Mouse (Mus musculus) frontal cortex, adult 2 months (tissue): ENCODE measurements around the gene Asb11. TPM values are rescaled to one million over a fixed set of nuclear protein-coding genes. Genes with fewer than 3 reads are reported as not detected.

Experiments
- DNase-seq, 2 experiments: peaks; one replicate each; pipeline ENCODE4 v3.0.0; 2022; ENCODE audit warnings: low spot score in 1 of 2; ENCODE audit errors: extremely low spot score in 1 of 2
- polyA plus RNA-seq: library from polyadenylated mRNA; depleted of rRNA; stranded (reverse); fragments of >200 nt; gene quantifications from 2 replicates; pipeline ENCODE4 v1.2.3, GENCODE M21; 2012; rRNA removed

Asb11 gene
- polyA plus RNA-seq, 1 experiment: 5.0 TPM

DNA sequence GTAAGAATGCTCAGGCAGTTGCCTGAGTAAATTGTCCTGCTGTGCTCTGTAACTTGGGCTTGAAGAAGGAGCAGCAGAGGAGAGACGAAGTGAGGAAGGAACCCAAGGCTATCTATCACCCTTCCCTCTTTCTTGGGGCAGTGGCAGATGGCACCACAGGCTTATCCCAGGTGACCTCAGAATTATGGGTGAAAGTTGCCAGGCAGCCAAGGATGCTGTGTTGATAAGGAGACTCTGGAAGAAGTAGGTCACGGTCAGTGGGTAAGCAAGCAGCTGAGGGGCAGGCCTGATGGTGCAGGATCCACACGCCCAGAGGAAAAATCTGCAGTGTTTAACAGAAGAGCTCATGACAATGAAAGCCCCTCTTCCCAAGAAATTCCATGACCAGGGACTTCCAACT lies 4.5 kb downstream of the Asb11 start:
- DNase-seq: no peak

DNA sequence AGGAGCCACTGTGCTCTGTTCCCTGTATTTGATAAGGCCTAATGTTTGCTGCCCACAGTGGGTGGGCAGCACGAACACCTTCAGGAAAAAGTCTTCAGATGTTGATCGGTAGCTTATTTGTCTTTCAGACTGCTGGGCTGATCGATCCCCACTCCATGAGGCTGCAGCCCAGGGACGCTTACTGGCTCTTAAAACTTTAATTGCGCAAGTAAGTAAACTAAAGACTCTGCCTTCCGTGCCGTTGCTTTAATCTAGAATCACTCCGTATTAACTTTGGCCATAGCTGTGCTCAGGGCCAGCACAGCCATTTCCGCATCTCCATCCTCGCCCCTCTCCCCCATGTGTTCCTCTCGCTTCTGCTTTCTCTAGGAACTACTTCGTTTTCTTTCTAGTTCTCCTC lies 8.8 kb downstream of the Asb11 start:
- DNase-seq: no peak

DNA sequence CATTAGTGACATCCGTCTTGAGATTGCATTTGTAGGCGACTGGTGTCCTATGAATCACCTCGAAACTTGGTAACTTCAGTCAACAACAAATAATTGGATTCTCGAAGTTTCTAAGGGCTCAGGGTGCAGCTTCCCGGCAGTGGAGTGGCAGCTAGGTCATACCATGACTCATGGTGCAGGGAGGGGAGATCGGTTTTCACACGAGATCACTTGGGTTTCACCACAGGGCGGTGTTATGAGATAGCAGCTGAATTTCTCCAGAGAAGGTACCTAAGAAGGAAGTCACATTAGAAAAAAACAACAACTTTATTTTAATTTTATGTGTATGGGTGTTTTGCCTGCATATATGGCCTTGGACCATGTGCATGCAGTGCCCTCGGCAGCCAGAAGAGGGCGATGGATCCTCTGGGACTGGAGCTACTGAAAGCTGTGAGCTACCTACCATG lies 9.3 kb downstream of the Asb11 start:
- DNase-seq: no peak

DNA sequence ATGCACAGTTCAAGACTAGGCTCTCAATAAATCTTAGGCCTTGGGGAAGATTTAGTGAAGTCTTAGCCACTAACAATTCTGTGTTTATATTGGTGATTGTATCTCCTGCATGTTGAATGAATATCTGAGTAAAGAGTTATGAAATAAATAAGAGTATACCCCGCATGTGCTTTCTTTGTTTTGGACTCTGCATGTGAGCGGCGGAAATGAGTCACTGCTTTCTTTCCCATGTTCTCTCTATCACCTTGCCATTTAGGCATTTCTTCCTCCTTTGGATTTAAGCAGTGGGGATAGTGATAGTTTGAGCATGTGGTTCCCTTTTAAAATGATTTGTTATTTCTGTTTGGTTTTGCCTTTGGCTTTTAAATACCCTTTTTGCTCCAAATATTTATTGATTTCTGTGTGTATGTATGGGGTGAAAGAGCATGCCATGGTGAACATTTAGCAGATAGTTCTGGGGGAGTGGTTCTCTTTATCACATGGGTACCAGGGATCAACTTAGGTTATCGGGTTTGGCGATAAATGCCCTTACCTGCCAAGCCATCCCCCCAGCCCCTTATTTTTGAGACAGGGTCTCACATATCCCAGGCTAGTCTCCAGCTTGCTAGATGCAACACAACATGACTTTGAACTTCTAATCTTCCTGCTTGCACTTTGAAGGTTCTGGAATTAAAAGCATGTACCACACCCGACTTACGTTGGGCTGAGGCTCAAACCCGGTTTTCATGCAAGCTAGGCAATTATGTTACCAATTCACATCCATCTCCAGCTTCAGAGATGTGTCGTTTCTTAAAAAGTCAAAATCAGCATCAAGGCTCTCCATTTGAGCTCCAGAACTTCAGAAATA lies 10.3 kb downstream of the Asb11 start:
- no peak for DNase-seq

DNA sequence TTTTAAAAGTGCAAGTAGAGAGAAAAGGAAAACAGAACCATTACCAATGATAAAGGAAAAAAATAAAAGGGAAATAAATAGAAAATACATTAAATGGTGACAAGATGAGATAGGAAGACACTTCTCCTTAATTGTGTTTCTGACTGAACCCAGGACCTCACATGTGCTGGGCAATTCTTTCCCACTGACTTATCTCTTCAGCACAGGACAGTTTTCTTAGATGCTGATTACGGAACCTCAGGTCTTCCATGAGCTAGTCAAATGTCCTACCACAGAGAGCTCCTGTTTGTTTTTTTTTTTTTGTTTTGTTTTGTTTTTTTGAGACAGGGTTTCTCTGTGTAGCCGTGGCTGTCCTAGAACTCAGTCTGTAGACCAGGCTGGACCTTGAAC lies 10.9 kb downstream of the Asb11 start:
- no peak for DNase-seq

DNA sequence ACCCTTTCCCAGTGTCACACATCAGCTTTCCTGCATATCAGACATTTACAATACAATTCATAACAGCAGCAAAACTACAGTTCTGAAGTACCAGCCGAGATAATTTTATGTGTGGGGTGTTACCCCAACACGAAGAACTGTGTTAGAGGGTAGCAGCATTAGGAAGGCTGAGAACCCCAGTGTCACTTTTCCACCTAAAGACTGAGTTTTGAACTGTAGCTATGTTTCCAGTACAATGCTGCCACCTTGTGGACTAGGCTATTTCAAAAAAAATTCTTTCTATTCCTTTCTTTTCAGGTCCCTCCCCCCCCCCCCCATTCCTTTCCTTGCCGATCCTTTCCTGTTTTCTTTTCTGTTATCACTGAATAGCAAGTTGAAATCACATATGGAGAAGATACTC lies 12.4 kb downstream of the Asb11 start:
- peak in 1 of 2 experiments; percentile 83 for DNase-seq

DNA sequence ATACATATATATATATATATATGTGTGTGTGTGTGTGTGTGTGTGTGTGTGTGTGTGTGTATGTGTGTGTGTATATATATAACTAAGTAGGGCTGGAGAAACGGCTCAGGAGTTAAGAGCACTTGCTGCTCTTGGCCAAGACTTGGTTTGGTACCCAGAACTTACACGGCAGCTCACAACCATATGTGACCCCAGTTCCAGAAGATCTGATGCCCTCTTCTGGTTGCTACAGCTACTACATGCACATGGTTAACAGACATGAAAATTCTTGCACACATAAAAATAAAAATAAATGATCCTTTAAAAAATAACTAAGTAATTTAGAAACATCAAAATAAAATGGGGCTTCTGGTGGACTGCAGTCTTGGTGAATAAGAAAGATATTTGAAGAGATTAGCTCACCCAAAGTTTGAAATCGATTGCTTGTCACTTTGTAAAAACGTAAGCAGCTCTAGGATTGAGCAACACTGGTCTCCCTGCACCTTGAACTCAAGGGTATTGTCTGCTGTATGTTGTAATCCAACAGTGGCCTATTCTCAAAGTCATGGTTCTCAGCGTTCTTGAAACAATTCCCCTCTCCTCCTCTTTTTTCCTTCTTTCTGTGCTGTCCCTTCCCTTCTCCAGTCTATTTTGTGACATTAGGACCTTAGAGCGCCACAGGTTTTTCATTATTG lies 22.5 kb downstream of the Asb11 start:
- DNase-seq: no peak

DNA sequence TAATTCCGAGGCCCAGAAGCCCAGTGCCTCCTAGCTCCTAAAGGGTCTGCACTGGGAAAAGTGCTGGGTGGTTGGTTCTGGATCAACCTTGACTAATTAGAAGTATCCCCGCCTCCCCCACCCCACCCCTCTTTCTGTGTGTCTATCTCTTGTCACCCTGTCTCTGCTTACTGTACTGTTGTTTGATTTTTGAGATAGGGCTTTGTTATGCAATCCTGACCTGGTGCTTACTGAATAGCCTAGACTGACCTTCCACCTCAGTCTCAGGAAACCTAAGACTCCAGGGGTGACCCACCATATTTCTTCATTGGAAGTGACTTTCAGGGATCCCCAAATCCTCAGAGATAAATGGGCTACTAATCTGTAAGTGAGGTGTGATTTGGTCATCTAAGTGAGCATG lies 65.5 kb downstream of the Asb11 start:
- no peak for DNase-seq

DNA sequence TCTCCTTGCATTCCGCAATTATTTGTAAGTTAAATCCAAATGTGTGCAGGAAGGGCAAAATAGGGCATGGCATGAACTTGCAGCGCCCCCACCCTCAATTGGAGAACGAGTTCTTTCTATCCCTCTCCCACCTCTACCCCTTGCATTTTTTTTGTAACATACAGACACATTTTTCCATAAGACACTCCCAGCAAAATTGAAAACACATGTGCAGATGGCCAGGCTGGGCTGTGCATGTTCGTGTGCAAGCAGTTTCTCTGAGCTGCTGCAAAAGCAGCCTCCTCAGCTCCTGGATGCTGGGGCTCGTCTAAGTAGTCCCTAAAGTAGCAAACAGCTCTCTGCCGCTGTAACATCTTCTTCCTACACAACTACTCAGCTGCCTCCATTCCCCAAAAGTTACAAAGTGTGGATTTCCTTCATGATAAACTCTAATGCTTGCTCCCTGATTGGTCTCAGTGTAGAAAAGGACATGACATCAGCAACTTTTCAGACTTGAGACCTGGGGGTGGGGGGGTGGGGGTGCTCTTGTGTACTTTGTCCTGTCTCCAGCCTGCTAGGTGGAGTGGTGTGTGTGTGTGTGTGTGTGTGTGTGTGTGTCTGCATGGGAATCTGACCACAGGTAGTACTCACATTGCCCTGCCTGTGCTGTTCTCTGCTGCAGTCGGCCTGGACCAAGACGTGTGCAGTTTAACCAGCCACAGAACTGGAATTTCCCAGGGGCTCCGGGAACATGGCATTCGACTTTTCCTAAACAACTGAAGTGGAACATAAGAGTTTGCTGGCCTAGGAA lies 69.1 kb downstream of the Asb11 start, which contains the start of gene Asb9:
TSS of gene Asb9 (plus strand) at position 619 of the 790 bp plus-strand sequence.
- DNase-seq: no peak

DNA sequence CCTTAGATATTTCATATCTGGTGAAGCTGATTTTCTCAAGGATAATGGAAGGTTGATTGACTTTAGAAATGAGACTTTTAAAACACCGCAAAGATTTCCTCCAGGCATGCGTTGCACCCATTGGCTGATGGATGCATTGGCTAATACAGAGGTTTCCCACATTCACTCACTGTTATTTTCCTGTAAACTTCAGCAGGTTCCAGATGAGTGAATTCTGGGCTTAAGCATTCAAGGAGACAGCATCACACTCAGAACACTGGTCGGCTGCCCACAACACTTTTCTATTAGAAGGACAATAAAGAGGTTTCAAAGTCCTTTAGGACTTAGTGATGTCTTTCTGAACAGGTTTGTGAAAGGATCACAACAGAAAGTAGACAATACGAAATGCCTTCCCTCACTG lies 70.3 kb downstream of the Asb11 start:
- DNase-seq: no peak

DNA sequence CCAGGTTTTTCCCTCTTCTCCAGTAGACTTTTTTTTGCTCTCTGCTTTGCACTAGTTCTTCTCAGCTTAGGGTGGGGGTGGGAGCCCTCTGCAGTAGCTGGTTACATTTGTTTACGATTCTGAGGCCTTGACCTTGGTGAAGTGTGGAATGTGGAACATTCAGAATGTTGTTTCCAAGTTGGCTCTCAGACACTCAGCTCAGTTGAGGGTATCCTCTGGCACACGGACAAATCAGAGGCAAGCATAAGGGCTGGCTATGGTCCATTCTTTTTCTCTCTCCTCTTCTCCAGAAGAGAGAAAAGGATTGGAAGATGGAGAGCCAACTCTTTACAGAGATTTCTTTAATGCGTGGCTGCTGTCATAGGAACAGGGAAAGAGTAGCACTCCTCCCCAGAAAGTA lies 71.9 kb downstream of the Asb11 start:
- DNase-seq: no peak

Other genes starting within 250 kb of the Asb11 start
- 1.4 and 1.8 TPM in 2 replicates for gene Bmx, start 178.8 kb upstream of the Asb11 start, polyA plus RNA-seq
- gene Pir, start 167.6 kb upstream of the Asb11 start, polyA plus RNA-seq: 7.0 and 7.5 TPM in 2 replicates
- 1.3 and 2.2 TPM in 2 replicates for gene Vegfd, start 63.6 kb upstream of the Asb11 start, polyA plus RNA-seq
- 5.0 and 5.7 TPM in 2 replicates for gene Piga, start 17.2 kb upstream of the Asb11 start, polyA plus RNA-seq
- gene Asb9, start 69.3 kb downstream of the Asb11 start, polyA plus RNA-seq: not detected in 2 replicates